Mouse (Mus musculus) hindbrain, embryonic 11.5 days (tissue): ENCODE data around the gene Fyn. TPM values are rescaled to one million over a fixed set of nuclear protein-coding genes. Genes with fewer than 3 reads are reported as not detected.

Experiments
- polyA plus RNA-seq: library from polyadenylated mRNA; unstranded; fragments of >200 nt; fragmentation: Nextera tagmentation; extraction: Ambion mirVana; gene quantifications from 2 replicates; pipeline ENCODE4 v1.2.1, GENCODE M21; 2014

Gene Fyn
- polyA plus RNA-seq, 1 experiment from 2014 or later = 51.1 TPM

Other genes starting within 250 kb of the Fyn start
- 14.4 and 20.2 TPM in 2 replicates for gene Fam229b, start 234.9 kb upstream of the Fyn start, polyA plus RNA-seq
- 22.7 and 23.4 TPM in 2 replicates for gene Tube1, start 234.9 kb upstream of the Fyn start, polyA plus RNA-seq
- 0.15 and 0.31 TPM in 2 replicates for gene Ccn6, start 205.1 kb upstream of the Fyn start, polyA plus RNA-seq
- 5.6 and 7.2 TPM in 2 replicates for gene Traf3ip2, start 244.1 kb downstream of the Fyn start, polyA plus RNA-seq